Mouse (Mus musculus) E14TG2a.4 (cell line): ENCODE measurements around the gene Gm7137.

Experiments
- CTCF ChIP-seq: conservative IDR thresholded peaks from 2 replicates; pipeline ENCODE4 v1.5.1; 2014; ENCODE audit warnings: low read length
- NANOG ChIP-seq: IDR thresholded peaks from 2 replicates; pipeline ENCODE4 v1.6.1; 2014; ENCODE audit warnings: borderline replicate concordance, low read length, mixed read lengths
- POU5F1 ChIP-seq: IDR thresholded peaks from 2 replicates; pipeline ENCODE4 v1.6.1; 2014; ENCODE audit warnings: low read length, borderline replicate concordance

DNA sequence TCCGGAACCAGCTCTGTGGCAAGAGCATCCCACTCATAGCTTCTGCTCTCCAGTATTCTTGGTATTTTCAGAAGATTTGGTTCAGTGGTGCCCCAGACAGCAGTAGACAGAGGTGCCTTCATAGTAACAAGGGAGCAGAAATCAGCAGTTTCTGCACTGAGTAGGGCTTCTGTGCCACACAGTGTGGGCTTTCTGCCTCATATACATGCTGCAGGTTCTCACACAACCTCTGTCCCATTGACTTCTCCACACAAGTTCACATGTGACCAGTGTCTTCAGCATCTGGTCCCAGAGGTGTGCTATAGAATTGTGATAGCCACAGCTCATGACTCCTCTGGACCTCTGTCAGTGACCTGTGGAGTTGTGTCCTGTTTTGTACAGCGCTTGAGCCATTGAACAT lies 621 bp upstream of the Gm7137 start:
- no peak for TF ChIP-seq CTCF
- no peak for TF ChIP-seq POU5F1
- TF ChIP-seq NANOG, result no peak
